Mouse (Mus musculus) cerebellum, adult 2 months (tissue): ENCODE results near the gene Tmem108.

ENCODE experiments used
- CTCF ChIP-seq: fragments of 200-500 bp; IDR thresholded peaks from 2 replicates; pipeline ENCODE4 v1.5.1; 2011; ENCODE audit warnings: low read depth, mild to moderate bottlenecking, control low read depth, low read length, moderate library complexity, borderline replicate concordance; ENCODE audit not compliant: insufficient read depth
- POLR2A ChIP-seq: fragments of 200-500 bp; IDR thresholded peaks from 2 replicates; pipeline ENCODE4 v1.6.1; 2011; ENCODE audit warnings: low read length, control low read depth, borderline replicate concordance; ENCODE audit not compliant: insufficient read depth

GRCm38 (mm10) chr9:103606056-103606455 lies 155.6 kb downstream of the Tmem108 start:
- TF ChIP-seq POLR2A (no peak), CTCF (no peak)
